Mouse (Mus musculus): ENCODE data around the gene Platr17. TPM values are rescaled to one million over a fixed set of nuclear protein-coding genes. Genes with fewer than 3 reads are reported as not detected.

The Platr17 gene
- total and polyA plus RNA-seq, 3 experiments: 0.13 TPM; not detected in 2

DNA sequence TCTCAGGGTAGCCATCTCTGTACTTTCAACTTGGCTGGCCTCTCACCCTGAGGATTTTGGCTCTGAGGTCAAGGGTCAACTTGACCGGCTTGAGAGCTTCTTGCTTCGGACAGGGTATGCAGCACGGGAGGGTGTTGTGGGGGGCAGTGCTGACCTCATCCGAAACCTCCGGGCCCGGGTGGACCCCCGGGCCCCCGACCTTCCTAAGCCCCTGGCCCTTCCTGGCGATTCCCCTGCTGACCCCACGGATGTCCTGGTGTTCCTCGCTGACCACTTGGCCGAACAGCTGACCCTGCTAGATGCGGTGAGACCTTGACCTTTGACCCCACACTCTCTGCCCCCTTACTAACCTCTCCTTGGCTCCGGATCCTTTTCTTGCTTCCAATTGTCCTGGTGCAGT is 27.5 kb downstream of the Platr17 start:
- ATAC-seq (ENCODE audit: extremely low read depth, insufficient number of reproducible peaks, low FRiP score, poor library complexity, severe bottlenecking) (no peak), DNase-seq (ENCODE audit: low spot score) (no peak)
- no peaks in the 10 kb centered on the region for H3K27me3 ChIP-seq (ENCODE audit: insufficient read depth, low read length)
- peaks cover 71% of the 10 kb centered on the region for H3K36me3 ChIP-seq (replicated peaks)
- H3K4me3 ChIP-seq (ENCODE audit: low read depth, low read length): no peak overlapping the region
- TF ChIP-seq GATA1 (IDR thresholded peaks at IDR 0.05; ENCODE audit: borderline replicate concordance, low read length) (no peak), TAL1 (conservative IDR thresholded peaks at IDR 0.05; ENCODE audit: low read depth, low read length) (no peak), GATA2 (IDR thresholded peaks at IDR 0.05; ENCODE audit: borderline replicate concordance, low read depth, low read length) (no peak), POLR2AphosphoS5 (IDR thresholded peaks at IDR 0.05; ENCODE audit: insufficient replicate concordance, low read depth, low read length) (no peak), CTCF (IDR thresholded peaks at IDR 0.05; ENCODE audit: low read depth, low read length) (no peak)
- no peaks in the 10 kb centered on the region for H3K9me3 ChIP-seq (replicated peaks)
- peaks cover 65% of the 10 kb centered on the region for H3K4me1 ChIP-seq (ENCODE audit: insufficient read depth, low read depth, low read length)

DNA sequence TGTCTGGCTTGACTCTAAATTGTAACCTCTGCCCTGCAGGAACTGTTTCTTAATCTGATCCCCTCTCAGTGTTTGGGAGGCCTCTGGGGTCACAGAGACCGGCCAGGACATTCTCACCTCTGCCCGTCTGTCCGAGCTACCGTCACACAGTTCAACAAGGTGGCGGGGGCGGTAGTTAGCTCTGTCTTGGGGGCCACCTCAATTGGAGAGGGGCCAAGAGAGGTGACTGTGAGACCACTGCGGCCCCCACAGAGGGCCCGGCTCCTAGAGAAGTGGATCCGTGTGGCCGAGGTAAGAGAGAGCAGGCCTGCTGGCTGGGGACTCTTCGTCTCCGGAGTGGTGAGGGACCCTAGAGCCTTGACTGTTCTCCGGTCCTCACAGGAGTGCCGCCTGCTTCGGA is 28.0 kb downstream of the Platr17 start:
- Histone ChIP-seq H3K27me3 (ENCODE audit: insufficient read depth, low read length) (no peaks in the 10 kb centered on the region), H3K4me3 (ENCODE audit: low read depth, low read length) (no peak overlapping the region), H3K36me3 (replicated peaks) (peaks cover 69% of the 10 kb centered on the region), H3K9me3 (replicated peaks) (no peaks in the 10 kb centered on the region), H3K4me1 (ENCODE audit: insufficient read depth, low read depth, low read length) (peaks cover 63% of the 10 kb centered on the region)
- no peak for DNase-seq (ENCODE audit: low spot score)
- TF ChIP-seq CTCF (IDR thresholded peaks at IDR 0.05; ENCODE audit: low read depth, low read length) (no peak), TAL1 (conservative IDR thresholded peaks at IDR 0.05; ENCODE audit: low read depth, low read length) (no peak), GATA1 (IDR thresholded peaks at IDR 0.05; ENCODE audit: borderline replicate concordance, low read length) (no peak), POLR2AphosphoS5 (IDR thresholded peaks at IDR 0.05; ENCODE audit: insufficient replicate concordance, low read depth, low read length) (no peak)
- no peak for ATAC-seq (ENCODE audit: extremely low read depth, insufficient number of reproducible peaks, low FRiP score, poor library complexity, severe bottlenecking)

DNA sequence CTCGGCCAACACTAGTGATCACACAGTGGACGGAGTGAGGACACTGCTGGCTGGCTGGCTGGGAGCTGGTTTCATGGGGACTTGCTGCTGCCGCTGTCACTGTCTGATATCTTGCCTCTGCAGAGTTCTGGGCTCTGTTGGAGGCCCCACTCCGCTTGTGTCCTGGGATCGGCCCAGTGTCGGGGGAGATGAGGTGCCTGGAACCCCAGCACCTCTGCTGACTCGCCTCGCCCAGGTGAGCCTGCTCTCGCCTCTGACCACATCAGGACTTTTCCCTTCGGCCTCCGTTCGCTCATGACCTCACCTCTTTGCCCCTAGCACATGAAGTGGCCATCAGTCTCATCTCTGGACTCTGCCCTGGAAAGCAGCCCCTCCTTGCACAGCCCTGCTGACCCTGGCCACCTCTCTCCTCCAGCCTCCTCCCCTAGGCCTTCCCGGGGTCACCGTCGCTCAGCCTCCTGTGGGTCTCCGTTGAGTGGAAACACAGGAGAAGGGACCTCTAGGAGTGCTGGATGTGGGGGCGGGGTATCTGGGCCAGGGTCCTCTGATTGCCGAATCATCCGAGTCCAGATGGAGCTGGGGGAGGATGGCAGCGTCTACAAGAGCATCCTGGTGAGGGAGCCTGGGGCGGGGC is 30.6 kb downstream of the Platr17 start:
- DNase-seq (ENCODE audit: low spot score) (no peak), ATAC-seq (ENCODE audit: extremely low read depth, insufficient number of reproducible peaks, low FRiP score, poor library complexity, severe bottlenecking) (no peak)
- Histone ChIP-seq H3K36me3 (replicated peaks) (peaks cover 80% of the 10 kb centered on the region), H3K9me3 (replicated peaks) (no peaks in the 10 kb centered on the region), H3K4me3 (ENCODE audit: low read depth, low read length) (no peak overlapping the region), H3K27me3 (ENCODE audit: insufficient read depth, low read length) (no peaks in the 10 kb centered on the region), H3K4me1 (ENCODE audit: insufficient read depth, low read depth, low read length) (peaks cover 67% of the 10 kb centered on the region)
- TF ChIP-seq TAL1 (conservative IDR thresholded peaks at IDR 0.05; ENCODE audit: low read depth, low read length) (no peak), CTCF (IDR thresholded peaks at IDR 0.05; ENCODE audit: low read depth, low read length) (no peak), GATA1 (IDR thresholded peaks at IDR 0.05; ENCODE audit: borderline replicate concordance, low read length) (no peak), GATA2 (IDR thresholded peaks at IDR 0.05; ENCODE audit: borderline replicate concordance, low read depth, low read length) (no peak), POLR2AphosphoS5 (IDR thresholded peaks at IDR 0.05; ENCODE audit: insufficient replicate concordance, low read depth, low read length) (no peak)

- DNase-seq (ENCODE audit: low spot score) (no peak), ATAC-seq (ENCODE audit: extremely low read depth, insufficient number of reproducible peaks, low FRiP score, poor library complexity, severe bottlenecking) (no peak)
- Histone ChIP-seq H3K27me3 (ENCODE audit: insufficient read depth, low read length) (no peaks in the 10 kb centered on the region), H3K9me3 (replicated peaks) (no peaks in the 10 kb centered on the region), H3K4me3 (ENCODE audit: low read depth, low read length) (no peak overlapping the region), H3K36me3 (replicated peaks) (peaks cover 79% of the 10 kb centered on the region), H3K4me1 (ENCODE audit: insufficient read depth, low read depth, low read length) (peaks cover 66% of the 10 kb centered on the region)
- TF ChIP-seq TAL1 (conservative IDR thresholded peaks at IDR 0.05; ENCODE audit: low read depth, low read length) (no peak), CTCF (IDR thresholded peaks at IDR 0.05; ENCODE audit: low read depth, low read length) (no peak), GATA2 (IDR thresholded peaks at IDR 0.05; ENCODE audit: borderline replicate concordance, low read depth, low read length) (no peak), POLR2AphosphoS5 (IDR thresholded peaks at IDR 0.05; ENCODE audit: insufficient replicate concordance, low read depth, low read length) (no peak), GATA1 (IDR thresholded peaks at IDR 0.05; ENCODE audit: borderline replicate concordance, low read length) (no peak)
Observed at GRCm38 (mm10) chr17:33936993-33937392, 32.1 kb downstream of the Platr17 start.

GRCm38 (mm10) chr17:33938783-33939182 is 33.8 kb downstream of the Platr17 start:
- peak overlapping the region; percentile 90; the same call in 1 of the 2 replicates for H3K4me3 ChIP-seq (ENCODE audit: low read depth, low read length)
- H3K27me3 ChIP-seq (ENCODE audit: insufficient read depth, low read length): no peaks in the 10 kb centered on the region
- peaks cover 79% of the 10 kb centered on the region for H3K36me3 ChIP-seq (replicated peaks)
- DNase-seq (ENCODE audit: low spot score): no peak
- ATAC-seq (ENCODE audit: extremely low read depth, insufficient number of reproducible peaks, low FRiP score, poor library complexity, severe bottlenecking): no peak
- no peaks in the 10 kb centered on the region for H3K9me3 ChIP-seq (replicated peaks)
- TF ChIP-seq GATA2 (IDR thresholded peaks at IDR 0.05; ENCODE audit: borderline replicate concordance, low read depth, low read length): no peak
- no peak for TF ChIP-seq CTCF (IDR thresholded peaks at IDR 0.05; ENCODE audit: low read depth, low read length)
- no peak for TF ChIP-seq POLR2AphosphoS5 (IDR thresholded peaks at IDR 0.05; ENCODE audit: insufficient replicate concordance, low read depth, low read length)
- no peak for TF ChIP-seq GATA1 (IDR thresholded peaks at IDR 0.05; ENCODE audit: borderline replicate concordance, low read length)
- no peak for TF ChIP-seq TAL1 (conservative IDR thresholded peaks at IDR 0.05; ENCODE audit: low read depth, low read length)
- peaks cover 64% of the 10 kb centered on the region for H3K4me1 ChIP-seq (ENCODE audit: insufficient read depth, low read depth, low read length)

- peaks cover 78% of the 10 kb centered on the region for H3K36me3 ChIP-seq (replicated peaks)
- ATAC-seq (ENCODE audit: extremely low read depth, insufficient number of reproducible peaks, low FRiP score, poor library complexity, severe bottlenecking) (peak; percentile 84), DNase-seq (ENCODE audit: low spot score) (peak; percentile 90)
- H3K4me3 ChIP-seq (ENCODE audit: low read depth, low read length): peak within 1 kb of the TSS; percentile 90
- H3K27me3 ChIP-seq (ENCODE audit: insufficient read depth, low read length): no peaks in the 10 kb centered on the region
- H3K4me1 ChIP-seq (ENCODE audit: insufficient read depth, low read depth, low read length): peaks cover 63% of the 10 kb centered on the region
- no peaks in the 10 kb centered on the region for H3K9me3 ChIP-seq (replicated peaks)
- TF ChIP-seq TAL1 (conservative IDR thresholded peaks at IDR 0.05; ENCODE audit: low read depth, low read length) (no peak), GATA1 (IDR thresholded peaks at IDR 0.05; ENCODE audit: borderline replicate concordance, low read length) (no peak), POLR2AphosphoS5 (IDR thresholded peaks at IDR 0.05; ENCODE audit: insufficient replicate concordance, low read depth, low read length) (no peak), GATA2 (IDR thresholded peaks at IDR 0.05; ENCODE audit: borderline replicate concordance, low read depth, low read length) (no peak), CTCF (IDR thresholded peaks at IDR 0.05; ENCODE audit: low read depth, low read length) (no peak)
Observed at GRCm38 (mm10) chr17:33940206-33940805, 35.4 kb downstream of the Platr17 start, which contains the start of the genes Pfdn6 and Wdr46. Pfdn6 (minus strand) TSS chr17:33940343. Wdr46 (plus strand) TSS chr17:33940660.
